Mouse (Mus musculus) midbrain, embryonic 14.5 days (tissue): ENCODE measurements around the gene 6030458C11Rik. TPM values are rescaled to one million over a fixed set of nuclear protein-coding genes. Genes with fewer than 3 reads are reported as not detected.
"Not testable (repeated sequence)": the region's sequence is repeated elsewhere in the genome, so short reads cannot be mapped to it uniquely, and the experiment has no call there.

Experiments used
- ATAC-seq: fragments of 200-750 bp; cut with Nextera tagmentation; 2 replicates; pipeline ENCODE4 v1.8.0; 2017; ENCODE audit warnings: moderate number of reproducible peaks, moderate library complexity; ENCODE audit not compliant: low FRiP score, low TSS enrichment
- DNase-seq: peaks from one replicate; pipeline ENCODE4 v3.0.0-alpha.2; 2015
- H3K27ac ChIP-seq: fragments of 300-500 bp; sonication (generic); replicated peaks from 2 replicates; pipeline ENCODE4 v1.5.1; 2014; ENCODE audit warnings: mild to moderate bottlenecking, low read depth, low read length, moderate library complexity
- H3K27me3 ChIP-seq: fragments of 300-500 bp; sonication (generic); 2 replicates; pipeline ENCODE4 v1.6.1; 2014; ENCODE audit warnings: low read length, control low read depth, mixed read lengths; ENCODE audit not compliant: control insufficient read depth, insufficient read depth
- H3K36me3 ChIP-seq: fragments of 300-500 bp; sonication (generic); 2 replicates; pipeline ENCODE4 v1.6.1; 2014; ENCODE audit warnings: low read length, control low read depth; ENCODE audit not compliant: control insufficient read depth, insufficient read depth
- H3K4me1 ChIP-seq: fragments of 300-500 bp; sonication (generic); 2 replicates; pipeline ENCODE4 v1.6.1; 2014; ENCODE audit warnings: mild to moderate bottlenecking, antibody characterized with exemption, low read length, control low read depth; ENCODE audit not compliant: control insufficient read depth, insufficient read depth
- H3K4me2 ChIP-seq: fragments of 300-500 bp; sonication (generic); 2 replicates; pipeline ENCODE4 v1.6.1; 2014; ENCODE audit warnings: mild to moderate bottlenecking, low read length, moderate library complexity
- H3K4me3 ChIP-seq: fragments of 300-500 bp; sonication (generic); replicated peaks from 2 replicates; pipeline ENCODE4 v1.5.1; 2014; ENCODE audit warnings: low read depth, low read length
- H3K9ac ChIP-seq: fragments of 300-500 bp; sonication (generic); replicated peaks from 2 replicates; pipeline ENCODE4 v1.6.1; 2014; ENCODE audit warnings: mild to moderate bottlenecking, low read length, moderate library complexity
- H3K9me3 ChIP-seq: fragments of 300-500 bp; sonication (generic); 2 replicates; pipeline ENCODE4 v1.6.1; 2016; ENCODE audit warnings: low read length, control low read depth, mixed read lengths; ENCODE audit not compliant: control insufficient read depth
- WGBS: fragments of 180-500 bp; shearing (Covaris S2); extraction: QIAGEN DNeasy Blood & Tissue Kit; methylation state at CpG from one replicate; pipeline ENCODE4 v1.1.7; 2014; 5-methylcytosine and 5-hydroxymethylcytosine counted together
- polyA plus RNA-seq: library from polyadenylated mRNA; unstranded; fragments of >200 nt; fragmentation: Nextera tagmentation; extraction: Ambion mirVana; gene quantifications from 2 replicates; pipeline ENCODE4 v1.2.1, GENCODE M21; 2014

The 6030458C11Rik gene
- polyA plus RNA-seq, 1 experiment from 2014 or later, result 25.7 TPM

GRCm38 (mm10) chr15:12805071-12805470 lies 19.4 kb downstream of the 6030458C11Rik start:
- Histone ChIP-seq H3K4me2 (no peak overlapping the region), H3K27ac (no peak overlapping the region), H3K9ac (no peak overlapping the region), H3K36me3 (peaks cover 25% of the 10 kb centered on the region), H3K4me1 (no peaks in the 10 kb centered on the region), H3K27me3 (no peaks in the 10 kb centered on the region), H3K9me3 (no peaks in the 10 kb centered on the region), H3K4me3 (no peak overlapping the region)
- ATAC-seq (no peak), DNase-seq (no peak)
- 84% methylated on average over 4 of the region's 4 CpGs for WGBS

- not testable (repeated sequence) for ATAC-seq, H3K4me2 ChIP-seq, H3K9me3 ChIP-seq, H3K9ac ChIP-seq, H3K4me3 ChIP-seq, H3K4me1 ChIP-seq, DNase-seq, H3K27ac ChIP-seq, H3K27me3 ChIP-seq, H3K36me3 ChIP-seq
- WGBS, result 74% methylated on average over 2 of the region's 2 CpGs
Observed at GRCm38 (mm10) chr15:12801142-12801506, 23.3 kb downstream of the 6030458C11Rik start.

GRCm38 (mm10) chr15:12800405-12801141 lies 23.9 kb downstream of the 6030458C11Rik start:
- peak; percentile 39; the same call in 1 of the 2 replicates for ATAC-seq
- Histone ChIP-seq H3K9ac (no peak overlapping the region), H3K36me3 (no peaks in the 10 kb centered on the region), H3K27ac (no peak overlapping the region), H3K9me3 (no peaks in the 10 kb centered on the region), H3K27me3 (no peaks in the 10 kb centered on the region), H3K4me3 (no peak overlapping the region), H3K4me1 (no peaks in the 10 kb centered on the region), H3K4me2 (no peak overlapping the region)
- 56% methylated on average over 15 of the region's 15 CpGs for WGBS
- DNase-seq, result peak; percentile 39

GRCm38 (mm10) chr15:12798043-12798442 lies 26.4 kb downstream of the 6030458C11Rik start:
- no peaks in the 10 kb centered on the region for H3K36me3 ChIP-seq
- H3K4me2 ChIP-seq, result no peak overlapping the region
- H3K27me3 ChIP-seq, result no peaks in the 10 kb centered on the region
- DNase-seq, result no peak
- 85% methylated on average over 6 of the region's 6 CpGs for WGBS
- no peaks in the 10 kb centered on the region for H3K9me3 ChIP-seq
- no peak overlapping the region for H3K27ac ChIP-seq
- ATAC-seq, result no peak
- no peaks in the 10 kb centered on the region for H3K4me1 ChIP-seq
- no peak overlapping the region for H3K4me3 ChIP-seq
- H3K9ac ChIP-seq, result no peak overlapping the region

GRCm38 (mm10) chr15:12795909-12796470 lies 28.5 kb downstream of the 6030458C11Rik start:
- 30% methylated on average over 13 of the region's 13 CpGs for WGBS
- peak; percentile 42 for DNase-seq

GRCm38 (mm10) chr15:12795457-12795894 lies 29.0 kb downstream of the 6030458C11Rik start:
- no peaks in the 10 kb centered on the region for H3K27me3 ChIP-seq
- DNase-seq (peak; percentile 95), ATAC-seq (no peak)
- no peaks in the 10 kb centered on the region for H3K4me1 ChIP-seq
- no peaks in the 10 kb centered on the region for H3K36me3 ChIP-seq
- no peak overlapping the region for H3K4me2 ChIP-seq
- H3K4me3 ChIP-seq, result no peak overlapping the region
- no peak overlapping the region for H3K27ac ChIP-seq
- H3K9ac ChIP-seq, result no peak overlapping the region
- 0% methylated on average over 2 of the region's 2 CpGs for WGBS
- H3K9me3 ChIP-seq, result no peaks in the 10 kb centered on the region

More at GRCm38 (mm10) chr15:12795909-12796470, 28.5 kb downstream of the 6030458C11Rik start:
- H3K36me3 ChIP-seq, result no peaks in the 10 kb centered on the region
- ATAC-seq, result no peak
- H3K4me2 ChIP-seq, result no peak overlapping the region
- H3K4me3 ChIP-seq, result no peak overlapping the region
- no peaks in the 10 kb centered on the region for H3K4me1 ChIP-seq
- no peak overlapping the region for H3K27ac ChIP-seq
- H3K27me3 ChIP-seq, result no peaks in the 10 kb centered on the region
- H3K9me3 ChIP-seq, result no peaks in the 10 kb centered on the region
- H3K9ac ChIP-seq, result no peak overlapping the region

GRCm38 (mm10) chr15:12794311-12794710 lies 30.1 kb downstream of the 6030458C11Rik start:
- Histone ChIP-seq H3K4me2 (no peak overlapping the region), H3K9ac (no peak overlapping the region), H3K36me3 (no peaks in the 10 kb centered on the region), H3K27ac (0 out of 2 replicates have a peak overlapping the region, but pooled peaks have one; percentile 32), H3K4me3 (no peak overlapping the region), H3K27me3 (no peaks in the 10 kb centered on the region), H3K4me1 (no peaks in the 10 kb centered on the region), H3K9me3 (no peaks in the 10 kb centered on the region)
- 42% methylated on average over 6 of the region's 6 CpGs for WGBS
- no peak for ATAC-seq
- DNase-seq, result peak; percentile 9

GRCm38 (mm10) chr15:12789406-12789867 lies 35.0 kb downstream of the 6030458C11Rik start:
- ATAC-seq, result no peak
- Histone ChIP-seq H3K36me3 (no peaks in the 10 kb centered on the region), H3K27me3 (no peaks in the 10 kb centered on the region), H3K9ac (no peak overlapping the region), H3K27ac (no peak overlapping the region), H3K4me3 (no peak overlapping the region), H3K4me2 (no peak overlapping the region), H3K9me3 (no peaks in the 10 kb centered on the region), H3K4me1 (no peaks in the 10 kb centered on the region)
- peak; percentile 13 for DNase-seq
- WGBS, result 40% methylated on average over 10 of the region's 10 CpGs

GRCm38 (mm10) chr15:12788536-12788935 lies 35.9 kb downstream of the 6030458C11Rik start:
- ATAC-seq, result no peak

More at GRCm38 (mm10) chr15:12788536-12788935, 35.9 kb downstream of the 6030458C11Rik start:
- 80% methylated on average over 5 of the region's 5 CpGs for WGBS
- Histone ChIP-seq H3K9me3 (no peaks in the 10 kb centered on the region), H3K9ac (no peak overlapping the region), H3K4me2 (no peak overlapping the region), H3K36me3 (no peaks in the 10 kb centered on the region), H3K4me1 (no peaks in the 10 kb centered on the region), H3K4me3 (no peak overlapping the region), H3K27ac (no peak overlapping the region), H3K27me3 (no peaks in the 10 kb centered on the region)
- DNase-seq, result no peak
